Mouse (Mus musculus) forebrain, embryonic 10.5 days (tissue): ENCODE results near the gene Bcl7b. TPM values are rescaled to one million over a fixed set of nuclear protein-coding genes. Genes with fewer than 3 reads are reported as not detected.

Experiments
- DNase-seq: peaks from one replicate; pipeline ENCODE4 v3.0.0-alpha.2; 2017; ENCODE audit warnings: low spot score; ENCODE audit errors: extremely low spot score
- H3K27ac ChIP-seq: fragments of 300-500 bp; sonication (generic); 2 replicates; pipeline ENCODE4 v1.5.1; 2016; ENCODE audit warnings: mild to moderate bottlenecking
- H3K27me3 ChIP-seq: fragments of 300-500 bp; sonication (generic); 2 replicates; pipeline ENCODE4 v1.6.1; 2016; ENCODE audit warnings: mild to moderate bottlenecking; ENCODE audit not compliant: poor library complexity, severe bottlenecking
- H3K36me3 ChIP-seq: fragments of 300-500 bp; sonication (generic); replicated peaks from 2 replicates; pipeline ENCODE4 v1.6.1; 2016; ENCODE audit warnings: mild to moderate bottlenecking, moderate library complexity
- H3K4me1 ChIP-seq: fragments of 300-500 bp; sonication (generic); 2 replicates; pipeline ENCODE4 v1.6.1; 2016
- H3K4me3 ChIP-seq: fragments of 300-500 bp; sonication (generic); 2 replicates; pipeline ENCODE4 v1.5.1; 2016; ENCODE audit warnings: mild to moderate bottlenecking, moderate library complexity
- H3K9me3 ChIP-seq: fragments of 300-500 bp; sonication (generic); 2 replicates; pipeline ENCODE4 v1.6.1; 2016; ENCODE audit warnings: mild to moderate bottlenecking, moderate library complexity
- WGBS: fragments of 180-500 bp; shearing (Covaris S2); methylation state at CpG from one replicate; pipeline ENCODE4 v1.1.7; 2016; 5-methylcytosine and 5-hydroxymethylcytosine counted together
- polyA plus RNA-seq: library from polyadenylated mRNA; unstranded; fragments of >200 nt; fragmentation: Nextera tagmentation; extraction: Ambion mirVana; gene quantifications from 2 replicates; pipeline ENCODE4 v1.2.1, GENCODE M21; 2016

The Bcl7b gene
- polyA plus RNA-seq, 1 experiment from 2014 or later = 44.4 TPM

GRCm38 (mm10) chr5:135178523-135178922, 10.4 kb downstream of the Bcl7b start:
- Histone ChIP-seq H3K4me1 (no peaks in the 10 kb centered on the region), H3K36me3 (peaks cover 97% of the 10 kb centered on the region), H3K4me3 (no peak overlapping the region), H3K27me3 (no peaks in the 10 kb centered on the region), H3K9me3 (no peaks in the 10 kb centered on the region), H3K27ac (no peak overlapping the region)
- WGBS = 81% methylated on average over 3 of the region's 3 CpGs
- DNase-seq = no peak

DNA sequence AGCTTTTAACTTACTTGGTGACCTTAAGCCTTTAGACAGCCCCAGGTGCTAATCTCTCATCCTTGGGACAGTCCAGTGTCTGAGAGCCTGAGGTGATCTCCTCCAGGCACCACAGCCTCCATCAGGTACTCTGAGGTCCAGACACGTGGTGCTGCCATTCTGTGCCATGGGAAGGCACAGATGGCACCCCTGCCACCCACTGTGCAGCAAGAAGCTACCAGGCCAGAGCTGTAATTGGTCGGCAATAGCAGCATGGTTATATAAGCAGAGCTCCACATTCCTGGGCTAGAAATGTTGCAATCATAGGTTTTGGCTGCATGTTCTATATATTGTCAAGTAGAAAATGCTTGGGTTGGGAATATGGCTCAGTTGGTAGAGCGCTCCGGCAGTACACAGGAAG, 10.9 kb downstream of the Bcl7b start:
- Histone ChIP-seq H3K27me3 (no peaks in the 10 kb centered on the region), H3K9me3 (no peaks in the 10 kb centered on the region), H3K27ac (no peak overlapping the region), H3K4me1 (no peaks in the 10 kb centered on the region), H3K4me3 (no peak overlapping the region), H3K36me3 (peaks cover 95% of the 10 kb centered on the region)
- WGBS = 93% methylated on average over 4 of the region's 4 CpGs
- no peak for DNase-seq

DNA sequence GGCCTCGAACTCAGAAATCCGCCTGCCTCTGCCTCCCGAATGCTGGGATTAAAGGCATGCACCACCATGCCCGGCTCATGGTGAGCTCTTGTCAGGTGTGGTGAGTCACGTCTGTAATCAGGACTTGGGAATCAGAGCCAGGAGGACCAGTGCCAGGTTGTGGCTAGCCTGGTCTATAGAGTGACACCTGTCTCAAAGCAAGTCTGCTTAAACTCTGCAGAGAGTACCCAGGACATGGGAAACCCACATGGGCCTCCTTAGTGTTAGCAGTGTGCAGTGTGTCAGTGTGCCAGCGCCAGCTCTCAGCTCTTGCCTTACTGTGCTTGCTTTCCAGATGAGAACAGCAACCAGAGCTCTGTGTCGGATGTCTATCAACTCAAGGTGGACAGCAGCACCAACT, 11.5 kb downstream of the Bcl7b start:
- H3K4me1 ChIP-seq = no peaks in the 10 kb centered on the region
- H3K4me3 ChIP-seq = no peak overlapping the region
- no peak for DNase-seq
- H3K27me3 ChIP-seq = no peaks in the 10 kb centered on the region
- H3K36me3 ChIP-seq = peaks cover 91% of the 10 kb centered on the region
- no peak overlapping the region for H3K27ac ChIP-seq
- peaks cover 2% of the 10 kb centered on the region for H3K9me3 ChIP-seq
- 95% methylated on average over 7 of the region's 7 CpGs for WGBS

- DNase-seq = no peak
- Histone ChIP-seq H3K9me3 (peaks cover 8% of the 10 kb centered on the region), H3K4me3 (no peak overlapping the region), H3K27me3 (no peaks in the 10 kb centered on the region), H3K36me3 (peaks cover 85% of the 10 kb centered on the region), H3K27ac (no peak overlapping the region), H3K4me1 (peaks cover under 1% of the 10 kb centered on the region; the same call in 1 of the 2 replicates)
- WGBS = 97% methylated on average over 14 of the region's 14 CpGs
These were observed 12.7 kb downstream of the Bcl7b start for GRCm38 (mm10) chr5:135180796-135181195.

DNA sequence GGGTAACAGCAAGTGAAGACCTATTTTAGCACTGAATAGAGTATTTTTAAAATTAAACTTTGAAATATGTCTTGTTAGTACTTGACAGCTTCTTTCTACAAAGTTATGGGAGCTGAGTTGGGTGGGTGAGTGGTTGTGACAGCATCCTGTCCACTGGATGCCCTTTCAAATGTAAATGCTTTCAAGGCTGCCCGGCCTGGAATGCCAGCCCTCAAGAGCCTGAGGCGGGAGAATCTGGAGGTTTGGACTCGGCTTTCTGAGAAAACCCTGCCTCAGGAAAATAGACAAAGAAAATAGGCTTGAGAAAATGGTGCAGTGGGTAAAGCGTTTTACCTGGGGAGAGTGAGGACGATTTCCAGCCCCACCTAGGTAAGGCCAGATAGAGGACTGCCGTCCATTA, 13.7 kb downstream of the Bcl7b start:
- Histone ChIP-seq H3K36me3 (peaks cover 77% of the 10 kb centered on the region), H3K4me1 (peaks cover 9% of the 10 kb centered on the region), H3K4me3 (no peak overlapping the region), H3K27me3 (no peaks in the 10 kb centered on the region), H3K27ac (no peak overlapping the region), H3K9me3 (peaks cover 8% of the 10 kb centered on the region)
- WGBS = 82% methylated on average over 6 of the region's 6 CpGs
- no peak for DNase-seq

DNA sequence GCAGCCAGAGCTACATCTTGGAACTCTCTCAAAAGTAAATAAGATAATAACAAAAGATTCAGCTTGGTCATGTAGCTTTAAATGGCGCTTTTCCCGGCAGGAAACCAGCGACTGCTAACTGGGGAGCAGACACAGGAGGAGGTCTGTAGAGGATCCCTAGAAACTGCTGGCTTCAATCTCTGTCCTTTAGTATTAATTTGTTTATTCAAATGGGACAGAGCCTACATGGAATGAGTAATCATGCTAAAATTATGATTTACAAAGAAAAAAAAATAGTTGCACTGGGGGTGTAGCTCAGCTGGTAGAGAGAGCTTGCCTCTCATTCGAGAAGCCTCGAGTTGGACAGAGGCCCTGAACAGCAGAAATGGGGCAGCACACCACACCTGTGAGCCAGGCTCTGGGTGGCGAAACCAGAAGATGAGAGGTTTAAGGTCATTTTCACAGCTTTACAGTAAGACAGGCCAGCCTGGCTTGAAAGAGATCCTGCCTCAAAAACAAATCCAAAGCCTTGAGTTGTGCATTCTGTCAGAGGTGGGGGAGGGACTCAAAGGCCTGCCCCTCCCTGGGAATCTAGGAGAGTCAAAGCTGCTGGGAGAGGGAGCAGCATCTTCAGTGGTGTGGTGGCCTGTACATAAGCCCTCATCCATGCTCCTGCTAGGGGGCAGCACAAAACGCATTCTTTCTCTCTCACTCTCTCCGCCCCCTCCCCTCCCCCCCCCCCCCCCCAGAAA, 15.2 kb downstream of the Bcl7b start:
- peaks cover 8% of the 10 kb centered on the region for H3K9me3 ChIP-seq
- H3K4me1 ChIP-seq = peaks cover 9% of the 10 kb centered on the region
- peaks cover 62% of the 10 kb centered on the region for H3K36me3 ChIP-seq
- H3K4me3 ChIP-seq = no peak overlapping the region
- WGBS = 60% methylated on average over 8 of the region's 8 CpGs
- DNase-seq = no peak
- no peaks in the 10 kb centered on the region for H3K27me3 ChIP-seq
- H3K27ac ChIP-seq = 0 out of 2 replicates have a peak overlapping the region, but pooled peaks have one; percentile 8

- 93% methylated on average over 3 of the region's 3 CpGs for WGBS
- no peak overlapping the region for H3K4me3 ChIP-seq
- no peak for DNase-seq
- peaks cover 8% of the 10 kb centered on the region for H3K9me3 ChIP-seq
- H3K27me3 ChIP-seq = no peaks in the 10 kb centered on the region
- peaks cover 57% of the 10 kb centered on the region for H3K36me3 ChIP-seq
- no peak overlapping the region for H3K27ac ChIP-seq
- peaks cover 25% of the 10 kb centered on the region for H3K4me1 ChIP-seq
These were observed 16.9 kb downstream of the Bcl7b start for GRCm38 (mm10) chr5:135185016-135185415.

- H3K27ac ChIP-seq = peak overlapping the region; percentile 99; the same call in 1 of the 2 replicates
- H3K27me3 ChIP-seq = no peaks in the 10 kb centered on the region
- H3K36me3 ChIP-seq = peaks cover 57% of the 10 kb centered on the region
- H3K4me1 ChIP-seq = peaks cover 31% of the 10 kb centered on the region
- H3K4me3 ChIP-seq = peak overlapping the region; percentile 100; the same call in 1 of the 2 replicates
- no peak for DNase-seq
- 31% methylated on average over 3 of the region's 3 CpGs for WGBS
- H3K9me3 ChIP-seq = peaks cover 8% of the 10 kb centered on the region
These were observed 17.5 kb downstream of the Bcl7b start for GRCm38 (mm10) chr5:135185596-135185995.

DNA sequence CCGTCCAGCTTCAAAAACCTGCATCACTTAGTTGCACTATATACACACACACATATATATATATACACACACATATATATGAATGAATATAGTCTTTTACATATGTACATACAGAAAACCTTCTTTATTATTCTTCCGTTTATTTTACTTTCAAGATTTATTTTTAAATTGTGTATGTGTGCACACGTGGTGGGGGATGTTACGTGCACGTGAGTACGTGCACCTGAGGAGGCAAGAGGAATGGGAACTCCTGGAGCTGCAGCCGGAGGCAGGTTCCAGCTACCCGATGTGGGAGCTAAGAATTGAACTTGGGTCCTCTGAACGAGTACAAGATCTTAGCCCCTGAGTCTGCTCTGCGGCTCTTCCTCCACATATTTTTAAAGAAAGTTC, 18.1 kb downstream of the Bcl7b start:
- peak overlapping the region; percentile 100 for H3K4me3 ChIP-seq
- DNase-seq = no peak
- H3K27ac ChIP-seq = peak overlapping the region; percentile 99
- H3K9me3 ChIP-seq = peaks cover 8% of the 10 kb centered on the region
- H3K36me3 ChIP-seq = peaks cover 57% of the 10 kb centered on the region
- peaks cover 34% of the 10 kb centered on the region for H3K4me1 ChIP-seq
- no peaks in the 10 kb centered on the region for H3K27me3 ChIP-seq
- 26% methylated on average over 10 of the region's 10 CpGs for WGBS

- Histone ChIP-seq H3K27me3 (no peaks in the 10 kb centered on the region), H3K4me3 (peak within 1 kb of the TSS; percentile 100), H3K4me1 (peaks cover 38% of the 10 kb centered on the region), H3K27ac (peak within 1 kb of the TSS; percentile 99), H3K36me3 (peaks cover 57% of the 10 kb centered on the region), H3K9me3 (peaks cover 8% of the 10 kb centered on the region)
- under 1% methylated on average over 57 of the region's 57 CpGs for WGBS
- peak; percentile 98 for DNase-seq
These were observed 18.7 kb downstream of the Bcl7b start, which contains the start of gene Baz1b for GRCm38 (mm10) chr5:135186621-135187348. Gene Baz1b, plus strand, starts transcription at chr5:135187264.

GRCm38 (mm10) chr5:135187349-135188213, 19.5 kb downstream of the Bcl7b start:
- Histone ChIP-seq H3K4me1 (peaks cover 45% of the 10 kb centered on the region), H3K27ac (peak overlapping the region; percentile 99), H3K36me3 (peaks cover 57% of the 10 kb centered on the region), H3K4me3 (peak overlapping the region; percentile 100), H3K27me3 (no peaks in the 10 kb centered on the region), H3K9me3 (peaks cover 8% of the 10 kb centered on the region)
- DNase-seq = no peak
- WGBS = under 1% methylated on average over 102 of the region's 102 CpGs

- Histone ChIP-seq H3K36me3 (peaks cover 57% of the 10 kb centered on the region), H3K4me1 (peaks cover 49% of the 10 kb centered on the region), H3K27ac (peak overlapping the region; percentile 99), H3K9me3 (peaks cover 8% of the 10 kb centered on the region), H3K4me3 (peak overlapping the region; percentile 100), H3K27me3 (no peaks in the 10 kb centered on the region)
- DNase-seq = no peak
- WGBS = 3% methylated on average over 8 of the region's 8 CpGs
These were observed 20.1 kb downstream of the Bcl7b start for GRCm38 (mm10) chr5:135188214-135188554.
